Mouse (Mus musculus) forebrain, postnatal 0 days (tissue): ENCODE results near the gene Meis1. TPM values are rescaled to one million over a fixed set of nuclear protein-coding genes. Genes with fewer than 3 reads are reported as not detected.

Source experiments
- ATAC-seq: fragments of 200-750 bp; cut with Nextera tagmentation; 2 replicates; pipeline ENCODE4 v1.8.0; 2017; ENCODE audit warnings: mild to moderate bottlenecking, moderate library complexity
- DNase-seq: peaks from one replicate; pipeline ENCODE4 v3.0.0-alpha.2; 2015
- H3K27ac ChIP-seq: fragments of 300-500 bp; sonication (generic); 2 replicates; pipeline ENCODE4 v1.5.1; 2014; ENCODE audit warnings: low read depth, mild to moderate bottlenecking, antibody characterized with exemption, low read length, moderate library complexity, mixed read lengths
- H3K27me3 ChIP-seq: fragments of 300-500 bp; sonication (generic); 2 replicates; pipeline ENCODE4 v1.6.1; 2014; ENCODE audit warnings: mild to moderate bottlenecking, low read length, mixed read lengths; ENCODE audit not compliant: insufficient read depth
- H3K36me3 ChIP-seq: fragments of 300-500 bp; sonication (generic); 2 replicates; pipeline ENCODE4 v1.6.1; 2014; ENCODE audit warnings: mild to moderate bottlenecking, moderate library complexity; ENCODE audit not compliant: insufficient read depth
- H3K4me1 ChIP-seq: fragments of 300-500 bp; sonication (generic); 2 replicates; pipeline ENCODE4 v1.6.1; 2014; ENCODE audit warnings: antibody characterized with exemption; ENCODE audit not compliant: insufficient read depth
- H3K4me2 ChIP-seq: fragments of 300-500 bp; sonication (generic); 2 replicates; pipeline ENCODE4 v1.6.1; 2014; ENCODE audit warnings: low read depth, mild to moderate bottlenecking, moderate library complexity
- H3K4me3 ChIP-seq: fragments of 300-500 bp; sonication (generic); 2 replicates; pipeline ENCODE4 v1.5.1; 2014; ENCODE audit warnings: low read depth, low read length, mixed read lengths
- H3K9ac ChIP-seq: fragments of 300-500 bp; sonication (generic); 2 replicates; pipeline ENCODE4 v1.6.1; 2014; ENCODE audit warnings: mild to moderate bottlenecking
- H3K9me3 ChIP-seq: fragments of 300-500 bp; sonication (generic); 2 replicates; pipeline ENCODE4 v1.6.1; 2016; ENCODE audit warnings: low read length
- CTCF ChIP-seq: sonication (generic); IDR thresholded peaks from 2 replicates; pipeline ENCODE4 v1.5.1; 2016; ENCODE audit warnings: antibody characterized with exemption, control low read depth, low read depth
- WGBS: fragments of 180-500 bp; shearing (Covaris S2); extraction: QIAGEN DNeasy Blood & Tissue Kit; methylation state at CpG from one replicate; pipeline ENCODE4 v1.1.7; 2014; 5-methylcytosine and 5-hydroxymethylcytosine counted together
- polyA plus RNA-seq: library from polyadenylated mRNA; unstranded; fragments of >200 nt; fragmentation: Nextera tagmentation; extraction: Ambion mirVana; gene quantifications from 2 replicates; pipeline ENCODE4 v1.2.1, GENCODE M21; 2015
- total RNA-seq: library from RNA; depleted of rRNA; stranded (reverse); fragments of >200 nt; gene quantifications from 2 replicates; pipeline ENCODE4 v1.2.3, GENCODE M21; 2014

The Meis1 gene
- total and polyA plus RNA-seq, 2 experiments from 2014 or later, result 12.5 to 16.9 TPM

DNA sequence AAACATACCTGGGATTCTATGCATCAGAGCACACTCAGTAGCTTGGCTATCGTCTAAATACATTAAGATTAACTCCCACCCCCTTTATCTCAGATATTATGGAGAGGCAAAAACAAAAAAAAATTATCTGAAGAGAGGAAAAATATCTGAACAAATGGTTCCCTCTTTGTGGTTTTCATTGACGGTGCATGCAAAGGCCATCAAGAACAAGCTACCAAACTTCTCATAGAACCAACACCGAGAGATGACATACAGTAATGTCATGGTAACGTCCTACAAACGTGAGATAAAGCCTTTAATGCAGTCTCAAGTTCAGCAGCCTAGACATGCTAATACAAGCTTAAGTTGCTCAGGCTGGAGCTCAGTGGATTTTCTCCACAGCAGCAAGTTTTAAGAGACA, 95.5 kb downstream of the Meis1 start:
- WGBS, result 90% methylated on average over 5 of the region's 5 CpGs
- no peak overlapping the region for H3K4me3 ChIP-seq
- H3K9me3 ChIP-seq, result no peaks in the 10 kb centered on the region
- H3K4me2 ChIP-seq, result no peak overlapping the region
- no peak overlapping the region for H3K9ac ChIP-seq
- no peak for TF ChIP-seq CTCF
- no peaks in the 10 kb centered on the region for H3K27me3 ChIP-seq
- ATAC-seq (no peak), DNase-seq (no peak)
- H3K36me3 ChIP-seq, result no peaks in the 10 kb centered on the region
- no peak overlapping the region for H3K27ac ChIP-seq
- no peaks in the 10 kb centered on the region for H3K4me1 ChIP-seq

GRCm38 (mm10) chr11:18920651-18921050, 98.1 kb downstream of the Meis1 start:
- Histone ChIP-seq H3K4me1 (no peaks in the 10 kb centered on the region), H3K27me3 (no peaks in the 10 kb centered on the region), H3K4me3 (no peak overlapping the region), H3K27ac (no peak overlapping the region), H3K36me3 (no peaks in the 10 kb centered on the region), H3K4me2 (no peak overlapping the region), H3K9ac (no peak overlapping the region), H3K9me3 (no peaks in the 10 kb centered on the region)
- ATAC-seq (no peak), DNase-seq (no peak)
- TF ChIP-seq CTCF, result no peak
- 94% methylated on average over 3 of the region's 3 CpGs for WGBS

- DNase-seq (no peak), ATAC-seq (no peak)
- Histone ChIP-seq H3K27me3 (no peaks in the 10 kb centered on the region), H3K36me3 (no peaks in the 10 kb centered on the region), H3K27ac (no peak overlapping the region), H3K9me3 (no peaks in the 10 kb centered on the region), H3K4me1 (no peaks in the 10 kb centered on the region), H3K4me3 (no peak overlapping the region), H3K9ac (no peak overlapping the region), H3K4me2 (no peak overlapping the region)
- TF ChIP-seq CTCF, result no peak
- 23% methylated on average over 3 of the region's 3 CpGs for WGBS
Observed at GRCm38 (mm10) chr11:18919162-18919762, 99.5 kb downstream of the Meis1 start.

- no peak overlapping the region for H3K4me3 ChIP-seq
- ATAC-seq (no peak), DNase-seq (no peak)
- no peak overlapping the region for H3K27ac ChIP-seq
- WGBS, result 17% methylated on average over 5 of the region's 5 CpGs
- H3K27me3 ChIP-seq, result no peaks in the 10 kb centered on the region
- TF ChIP-seq CTCF, result no peak
- H3K4me1 ChIP-seq, result no peaks in the 10 kb centered on the region
- no peaks in the 10 kb centered on the region for H3K9me3 ChIP-seq
- H3K36me3 ChIP-seq, result no peaks in the 10 kb centered on the region
- no peak overlapping the region for H3K4me2 ChIP-seq
- H3K9ac ChIP-seq, result no peak overlapping the region
Observed at GRCm38 (mm10) chr11:18917887-18918286, 100.9 kb downstream of the Meis1 start.

- no peak for ATAC-seq
- no peak for DNase-seq
- Histone ChIP-seq H3K4me2 (no peak overlapping the region), H3K27me3 (no peaks in the 10 kb centered on the region), H3K9ac (no peak overlapping the region), H3K9me3 (no peaks in the 10 kb centered on the region), H3K27ac (no peak overlapping the region), H3K36me3 (no peaks in the 10 kb centered on the region), H3K4me1 (no peaks in the 10 kb centered on the region; the same call in 1 of the 2 replicates), H3K4me3 (no peak overlapping the region)
- 17% methylated on average over 1 of the region's 1 CpGs for WGBS
- TF ChIP-seq CTCF, result no peak
Observed at GRCm38 (mm10) chr11:18913251-18913650, 105.5 kb downstream of the Meis1 start.

DNA sequence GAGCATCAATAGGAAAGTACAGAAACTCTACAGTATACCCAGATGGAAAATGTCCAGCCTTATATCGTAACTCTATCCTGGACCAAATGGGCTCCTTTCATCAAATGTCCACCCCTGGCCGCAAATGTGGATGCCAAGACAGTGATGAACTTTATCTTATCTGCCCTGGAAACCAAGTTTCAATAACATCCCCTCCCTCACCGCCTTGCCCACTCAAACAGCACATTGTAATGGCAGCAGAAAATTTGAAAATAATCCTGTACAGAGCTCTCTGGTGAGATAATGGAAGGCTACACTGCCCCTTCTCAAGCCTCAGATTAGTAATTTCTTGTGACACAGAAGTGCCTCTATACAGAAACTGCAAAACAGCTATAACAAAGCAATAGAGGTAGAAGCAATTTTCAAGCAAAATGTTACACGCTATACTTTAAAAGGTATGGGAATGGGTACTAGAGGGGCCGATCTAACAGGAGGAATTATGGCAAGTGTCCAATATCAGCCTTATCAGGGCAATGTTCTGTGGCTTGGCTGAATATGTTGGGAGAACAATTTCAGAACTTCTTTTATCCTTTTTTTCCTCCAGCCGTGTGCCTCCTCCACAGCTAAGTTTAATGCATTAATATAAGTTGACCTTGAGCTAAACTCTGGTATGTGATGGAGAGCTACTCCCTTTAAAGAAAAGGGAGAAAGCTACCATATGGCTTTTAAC, 106.3 kb downstream of the Meis1 start:
- no peaks in the 10 kb centered on the region; the same call in 1 of the 2 replicates for H3K4me1 ChIP-seq
- no peak overlapping the region for H3K27ac ChIP-seq
- no peak for ATAC-seq

GRCm38 (mm10) chr11:18906866-18907265, 111.9 kb downstream of the Meis1 start:
- Histone ChIP-seq H3K4me2 (no peak overlapping the region), H3K9ac (no peak overlapping the region), H3K27me3 (no peaks in the 10 kb centered on the region), H3K9me3 (no peaks in the 10 kb centered on the region), H3K4me3 (no peak overlapping the region), H3K36me3 (no peaks in the 10 kb centered on the region), H3K27ac (no peak overlapping the region), H3K4me1 (no peaks in the 10 kb centered on the region)
- DNase-seq (no peak), ATAC-seq (no peak)
- TF ChIP-seq CTCF, result no peak
- 66% methylated on average over 3 of the region's 3 CpGs for WGBS

More for the DNA sequence above, 106.3 kb downstream of the Meis1 start:
- H3K36me3 ChIP-seq, result no peaks in the 10 kb centered on the region
- no peak overlapping the region for H3K4me3 ChIP-seq
- TF ChIP-seq CTCF, result no peak
- H3K9ac ChIP-seq, result no peak overlapping the region
- H3K9me3 ChIP-seq, result no peaks in the 10 kb centered on the region
- no peaks in the 10 kb centered on the region for H3K27me3 ChIP-seq
- no peak overlapping the region for H3K4me2 ChIP-seq
- 52% methylated on average over 6 of the region's 6 CpGs for WGBS
- no peak for DNase-seq
